Mouse (Mus musculus): ENCODE results near the gene Cux2. TPM values are rescaled to one million over a fixed set of nuclear protein-coding genes. Genes with fewer than 3 reads are reported as not detected.

Gene Cux2
- polyA plus RNA-seq, 1 experiment: 3.6 TPM

GRCm38 (mm10) chr5:121871515-121872030 lies 178.3 kb downstream of the Cux2 start:
- H3K27me3 ChIP-seq (replicated peaks; ENCODE audit: control insufficient read depth, insufficient read depth, low read length): no peaks in the 10 kb centered on the region
- no peak for TF ChIP-seq CTCF (conservative IDR thresholded peaks at IDR 0.05; ENCODE audit: insufficient read depth, insufficient read length, low read depth, low read length)
- TF ChIP-seq POLR2A (IDR thresholded peaks at IDR 0.05; ENCODE audit: low read depth, low read length): no peak
- no peaks in the 10 kb centered on the region for H3K4me1 ChIP-seq (ENCODE audit: control insufficient read depth, insufficient read depth, low read length)
- no peaks in the 10 kb centered on the region for H3K36me3 ChIP-seq (ENCODE audit: control insufficient read depth, insufficient read depth, low read length)
- 85% methylated on average over 13 of the region's 13 CpGs for WGBS
- peak; percentile 25 for DNase-seq
- no peak overlapping the region for H3K4me3 ChIP-seq (ENCODE audit: insufficient read depth, low read depth, low read length)
- H3K27ac ChIP-seq (ENCODE audit: insufficient read depth, low read depth, low read length): no peak overlapping the region

- Histone ChIP-seq H3K4me1 (ENCODE audit: control insufficient read depth, insufficient read depth, low read length) (no peaks in the 10 kb centered on the region), H3K27ac (ENCODE audit: insufficient read depth, low read depth, low read length) (no peak overlapping the region), H3K36me3 (ENCODE audit: control insufficient read depth, insufficient read depth, low read length) (no peaks in the 10 kb centered on the region), H3K4me3 (ENCODE audit: insufficient read depth, low read depth, low read length) (no peak overlapping the region), H3K27me3 (replicated peaks; ENCODE audit: control insufficient read depth, insufficient read depth, low read length) (no peaks in the 10 kb centered on the region)
- TF ChIP-seq POLR2A (IDR thresholded peaks at IDR 0.05; ENCODE audit: low read depth, low read length): no peak
- DNase-seq: peak; percentile 19
- 68% methylated on average over 6 of the region's 6 CpGs for WGBS
These were observed 179.1 kb downstream of the Cux2 start for GRCm38 (mm10) chr5:121870832-121871231.

- H3K27me3 ChIP-seq (replicated peaks; ENCODE audit: control insufficient read depth, insufficient read depth, low read length): no peaks in the 10 kb centered on the region
- no peak for DNase-seq
- H3K4me3 ChIP-seq (ENCODE audit: insufficient read depth, low read depth, low read length): no peak overlapping the region
- whole genome bisulfite sequencing: 63% methylated on average over 5 of the region's 5 CpGs
- no peaks in the 10 kb centered on the region for H3K36me3 ChIP-seq (ENCODE audit: control insufficient read depth, insufficient read depth, low read length)
- TF ChIP-seq POLR2A (IDR thresholded peaks at IDR 0.05; ENCODE audit: low read depth, low read length) (no peak), CTCF (conservative IDR thresholded peaks at IDR 0.05; ENCODE audit: insufficient read depth, insufficient read length, low read depth, low read length) (no peak)
- H3K4me1 ChIP-seq (ENCODE audit: control insufficient read depth, insufficient read depth, low read length): no peaks in the 10 kb centered on the region
- H3K27ac ChIP-seq (ENCODE audit: insufficient read depth, low read depth, low read length): no peak overlapping the region
These were observed 181.9 kb downstream of the Cux2 start for GRCm38 (mm10) chr5:121867963-121868362.

GRCm38 (mm10) chr5:121864330-121864729 lies 185.6 kb downstream of the Cux2 start:
- DNase-seq: no peak
- no peak overlapping the region for H3K27ac ChIP-seq (ENCODE audit: insufficient read depth, low read depth, low read length)
- no peaks in the 10 kb centered on the region for H3K36me3 ChIP-seq (ENCODE audit: control insufficient read depth, insufficient read depth, low read length)
- 26% methylated on average over 8 of the region's 11 CpGs for WGBS
- no peak overlapping the region for H3K4me3 ChIP-seq (ENCODE audit: insufficient read depth, low read depth, low read length)
- no peaks in the 10 kb centered on the region for H3K4me1 ChIP-seq (ENCODE audit: control insufficient read depth, insufficient read depth, low read length)
- TF ChIP-seq CTCF (conservative IDR thresholded peaks at IDR 0.05; ENCODE audit: insufficient read depth, insufficient read length, low read depth, low read length) (no peak), POLR2A (IDR thresholded peaks at IDR 0.05; ENCODE audit: low read depth, low read length) (no peak)
- no peaks in the 10 kb centered on the region for H3K27me3 ChIP-seq (replicated peaks; ENCODE audit: control insufficient read depth, insufficient read depth, low read length)

GRCm38 (mm10) chr5:121861964-121862363 lies 187.9 kb downstream of the Cux2 start:
- no peak overlapping the region for H3K4me3 ChIP-seq (ENCODE audit: insufficient read depth, low read depth, low read length)
- TF ChIP-seq POLR2A (IDR thresholded peaks at IDR 0.05; ENCODE audit: low read depth, low read length) (no peak), CTCF (conservative IDR thresholded peaks at IDR 0.05; ENCODE audit: insufficient read depth, insufficient read length, low read depth, low read length) (no peak)
- H3K27me3 ChIP-seq (replicated peaks; ENCODE audit: control insufficient read depth, insufficient read depth, low read length): no peaks in the 10 kb centered on the region
- H3K36me3 ChIP-seq (ENCODE audit: control insufficient read depth, insufficient read depth, low read length): no peaks in the 10 kb centered on the region
- no peaks in the 10 kb centered on the region for H3K4me1 ChIP-seq (ENCODE audit: control insufficient read depth, insufficient read depth, low read length)
- H3K27ac ChIP-seq (ENCODE audit: insufficient read depth, low read depth, low read length): no peak overlapping the region
- no peak for DNase-seq
- WGBS: 23% methylated on average over 5 of the region's 5 CpGs

GRCm38 (mm10) chr5:121858427-121858826 lies 191.5 kb downstream of the Cux2 start:
- no peaks in the 10 kb centered on the region; the same call in 1 of the 2 replicates for H3K36me3 ChIP-seq (ENCODE audit: control insufficient read depth, insufficient read depth, low read length)
- H3K27me3 ChIP-seq (replicated peaks; ENCODE audit: control insufficient read depth, insufficient read depth, low read length): no peaks in the 10 kb centered on the region
- peaks cover 7% of the 10 kb centered on the region; the same call in 1 of the 2 replicates for H3K4me1 ChIP-seq (ENCODE audit: control insufficient read depth, insufficient read depth, low read length)
- no peak for DNase-seq
- H3K27ac ChIP-seq (ENCODE audit: insufficient read depth, low read depth, low read length): no peak overlapping the region
- TF ChIP-seq POLR2A (IDR thresholded peaks at IDR 0.05; ENCODE audit: low read depth, low read length) (no peak), CTCF (conservative IDR thresholded peaks at IDR 0.05; ENCODE audit: insufficient read depth, insufficient read length, low read depth, low read length) (no peak)
- WGBS: 82% methylated on average over 12 of the region's 12 CpGs
- no peak overlapping the region for H3K4me3 ChIP-seq (ENCODE audit: insufficient read depth, low read depth, low read length)

GRCm38 (mm10) chr5:121856740-121857139 lies 193.2 kb downstream of the Cux2 start:
- no peak for TF ChIP-seq POLR2A (IDR thresholded peaks at IDR 0.05; ENCODE audit: low read depth, low read length)
- no peak for TF ChIP-seq CTCF (conservative IDR thresholded peaks at IDR 0.05; ENCODE audit: insufficient read depth, insufficient read length, low read depth, low read length)
- Histone ChIP-seq H3K27me3 (replicated peaks; ENCODE audit: control insufficient read depth, insufficient read depth, low read length) (no peaks in the 10 kb centered on the region), H3K27ac (ENCODE audit: insufficient read depth, low read depth, low read length) (no peak overlapping the region), H3K4me3 (ENCODE audit: insufficient read depth, low read depth, low read length) (no peak overlapping the region), H3K4me1 (ENCODE audit: control insufficient read depth, insufficient read depth, low read length) (peaks cover 11% of the 10 kb centered on the region; the same call in 1 of the 2 replicates), H3K36me3 (ENCODE audit: control insufficient read depth, insufficient read depth, low read length) (no peaks in the 10 kb centered on the region; the same call in 1 of the 2 replicates)
- 38% methylated on average over 11 of the region's 11 CpGs for WGBS
- no peak for DNase-seq
